10 mouse cellular contexts compared by ENCODE assay signal in the genomic region with DNA sequence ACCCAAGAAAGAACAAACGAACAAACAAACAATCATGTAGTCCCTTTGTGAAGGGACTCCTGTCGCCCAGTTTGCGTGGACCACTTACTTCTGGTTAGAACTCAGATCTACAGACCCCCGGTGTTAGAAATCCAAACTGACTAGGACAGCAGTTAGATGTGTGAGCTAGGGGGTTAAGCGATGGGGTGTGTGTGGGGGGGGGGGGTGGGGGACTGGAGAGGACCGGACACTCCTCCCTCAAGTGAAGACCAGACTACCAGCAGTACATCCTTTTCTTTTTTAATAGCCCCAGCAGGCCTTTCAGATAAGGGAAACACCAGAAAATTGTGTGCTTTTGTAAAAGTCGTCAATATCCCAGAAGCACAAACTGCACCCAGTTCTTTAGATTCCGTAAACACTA. TPM values are rescaled to one million over a fixed set of nuclear protein-coding genes. Genes with fewer than 3 reads are reported as not detected.
DNase-seq lines count a peak whose midpoint lies in the region; ATAC-seq and TF ChIP-seq lines count a peak whose summit lies in the region.
"Had no signal": no experiment of that assay in that cellular context is flagged by ENCODE, and none has a peak within 500 bp of the region (broad histone marks: within the 10 kb centered on the region; RNA-seq: fewer than 3 reads in every experiment).

No protein-coding gene starts in this region.

- peak overlapping the region; percentile 57; the same call in 1 of the 2 replicates for H3K4me2 ChIP-seq in forebrain, embryonic 11.5 days (ENCODE audit: low read depth, low read length, severe bottlenecking)
- H3K4me2 ChIP-seq in neural tube, embryonic 12.5 days (replicated peaks), result peak overlapping the region; percentile 60

- no peaks in the 10 kb centered on the region for H3K36me3 ChIP-seq in forebrain, embryonic 11.5 days (ENCODE audit: control insufficient read depth, insufficient read depth, low read length)
- H3K36me3 ChIP-seq in limb, embryonic 10.5 days, result no peaks in the 10 kb centered on the region
- H3K36me3 ChIP-seq in neural tube, embryonic 12.5 days, result no peaks in the 10 kb centered on the region

- peak overlapping the region; percentile 84 for H3K27ac ChIP-seq in layer of hippocampus, adult 2 months
- H3K27ac ChIP-seq in forebrain, embryonic 11.5 days (ENCODE audit: low read depth, low read length), result 0 out of 2 replicates have a peak overlapping the region, but pooled peaks have one; percentile 58
- peak overlapping the region; percentile 83; the same call in 1 of the 2 replicates for H3K27ac ChIP-seq in limb, embryonic 10.5 days
- H3K27ac ChIP-seq in neural tube, embryonic 12.5 days, result peak overlapping the region; percentile 27; the same call in 1 of the 2 replicates

- peaks cover 11% of the 10 kb centered on the region; the same call in 1 of the 2 replicates for H3K4me1 ChIP-seq in forebrain, embryonic 11.5 days (replicated peaks; ENCODE audit: control insufficient read depth, insufficient read depth, low read length)
- peaks cover 17% of the 10 kb centered on the region for H3K4me1 ChIP-seq in limb, embryonic 10.5 days
- peaks cover 24% of the 10 kb centered on the region for H3K4me1 ChIP-seq in neural tube, embryonic 12.5 days

- no peaks in the 10 kb centered on the region for H3K27me3 ChIP-seq in forebrain, embryonic 11.5 days (ENCODE audit: control insufficient read depth, insufficient read depth, low read length)
- H3K27me3 ChIP-seq in limb, embryonic 10.5 days (ENCODE audit: low read depth, poor library complexity, severe bottlenecking), result 0 out of 2 replicates have a peak, but pooled peaks cover 9% of the 10 kb centered on the region
- no peaks in the 10 kb centered on the region for H3K27me3 ChIP-seq in neural tube, embryonic 12.5 days (replicated peaks)

- H3K9ac ChIP-seq in forebrain, embryonic 11.5 days (ENCODE audit: low read length), result peak overlapping the region; percentile 63
- no peak overlapping the region for H3K9ac ChIP-seq in neural tube, embryonic 12.5 days

- WGBS in forebrain, embryonic 11.5 days, result 53% methylated on average over 8 of the region's 8 CpGs
- 76% methylated on average over 8 of the region's 8 CpGs for WGBS in limb, embryonic 10.5 days
- 51% methylated on average over 8 of the region's 8 CpGs for WGBS in neural tube, embryonic 12.5 days

- no peak for ATAC-seq in forebrain, embryonic 11.5 days (replicated peaks; ENCODE audit: low FRiP score)
- peak; percentile 45 for ATAC-seq in neural tube, embryonic 12.5 days (ENCODE audit: low FRiP score, low read depth)

- no peak for TF ChIP-seq CTCF in layer of hippocampus, adult 2 months (conservative IDR thresholded peaks at IDR 0.05)

- DNase-seq in layer of hippocampus, adult 2 months (ENCODE audit: low spot score in 2 of 2), result no peak
- no peak for DNase-seq in layer of hippocampus, adult 9-10 months (ENCODE audit: low spot score)
- no peak for DNase-seq in forebrain, embryonic 11.5 days (ENCODE audit: low spot score)
- no peak for DNase-seq in limb, embryonic 10.5 days (ENCODE audit: low spot score)
- DNase-seq in thymus, adult 18-20 months, result no peak
- no peak for DNase-seq in thymus, postnatal 0 days (ENCODE audit: low spot score)
- no peak for DNase-seq in thymus, postnatal 14 days

- H3K9me3 ChIP-seq in forebrain, embryonic 11.5 days (ENCODE audit: control insufficient read depth, low read length), result no peaks in the 10 kb centered on the region
- no peaks in the 10 kb centered on the region for H3K9me3 ChIP-seq in limb, embryonic 10.5 days (replicated peaks)
- H3K9me3 ChIP-seq in neural tube, embryonic 12.5 days, result no peaks in the 10 kb centered on the region

- H3K4me3 ChIP-seq in layer of hippocampus, adult 2 months, result peak overlapping the region; percentile 60
- peak overlapping the region; percentile 34; the same call in 1 of the 2 replicates for H3K4me3 ChIP-seq in forebrain, embryonic 11.5 days (ENCODE audit: low read depth, low read length)
- H3K4me3 ChIP-seq in limb, embryonic 10.5 days, result peak overlapping the region; percentile 53
- H3K4me3 ChIP-seq in neural tube, embryonic 12.5 days, result 0 out of 2 replicates have a peak overlapping the region, but pooled peaks have one; percentile 46

RNA-seq across cellular contexts. Expression of gene Acot1, which starts 0.6 kb away (rescaled TPM):
- 10 to 100 TPM; 27.0 to 28.3 TPM for total RNA-seq in layer of hippocampus, adult 2 months (2021)
- 34.1 and 42.7 TPM in 2 replicates for polyA plus RNA-seq in forebrain, embryonic 11.5 days (2014; fragmentation: Nextera tagmentation; extraction: Ambion mirVana)
- 20.9 and 27.7 TPM in 2 replicates for polyA plus RNA-seq in limb, embryonic 10.5 days (2016; fragmentation: Nextera tagmentation; extraction: Ambion mirVana)
- polyA plus RNA-seq in neural tube, embryonic 12.5 days (2016; fragmentation: Nextera tagmentation; extraction: Ambion mirVana), result 82.1 and 83.4 TPM in 2 replicates
- polyA plus RNA-seq in thymus, postnatal 0 days (2015; fragmentation: Nextera tagmentation; extraction: Ambion mirVana), result 15.5 and 19.3 TPM in 2 replicates

RNA-seq across cellular contexts. Expression of gene Acot2, which starts 21.1 kb away (rescaled TPM):
- 10 to 100 TPM; 16.2 to 18.1 TPM for total RNA-seq in layer of hippocampus, adult 2 months (2021)
- polyA plus RNA-seq in forebrain, embryonic 11.5 days (2014; fragmentation: Nextera tagmentation; extraction: Ambion mirVana), result 12.2 and 12.7 TPM in 2 replicates
- polyA plus RNA-seq in limb, embryonic 10.5 days (2016; fragmentation: Nextera tagmentation; extraction: Ambion mirVana), result 14.0 and 15.1 TPM in 2 replicates
- 14.4 and 14.5 TPM in 2 replicates for polyA plus RNA-seq in neural tube, embryonic 12.5 days (2016; fragmentation: Nextera tagmentation; extraction: Ambion mirVana)
- 14.0 and 21.8 TPM in 2 replicates for polyA plus RNA-seq in thymus, postnatal 0 days (2015; fragmentation: Nextera tagmentation; extraction: Ambion mirVana)

RNA-seq across cellular contexts. Expression of gene Heatr4, which starts 24.1 kb away (rescaled TPM):
- total RNA-seq in layer of hippocampus, adult 2 months (2021), result not detected
- not detected in 2 replicates for polyA plus RNA-seq in forebrain, embryonic 11.5 days (2014; fragmentation: Nextera tagmentation; extraction: Ambion mirVana)
- polyA plus RNA-seq in limb, embryonic 10.5 days (2016; fragmentation: Nextera tagmentation; extraction: Ambion mirVana), result not detected in 2 replicates
- polyA plus RNA-seq in neural tube, embryonic 12.5 days (2016; fragmentation: Nextera tagmentation; extraction: Ambion mirVana), result not detected in 2 replicates
- polyA plus RNA-seq in thymus, postnatal 0 days (2015; fragmentation: Nextera tagmentation; extraction: Ambion mirVana), result 0.04 TPM in 1 of 2 replicates, not detected in the other
- total RNA-seq: MEL had no signal

RNA-seq across cellular contexts. Expression of gene Acot4, which starts 29.4 kb away (rescaled TPM):
- 1 to 10 TPM; 3.2 to 3.4 TPM for total RNA-seq in layer of hippocampus, adult 2 months (2021)
- polyA plus RNA-seq in forebrain, embryonic 11.5 days (2014; fragmentation: Nextera tagmentation; extraction: Ambion mirVana), result 0.31 TPM in 1 of 2 replicates, not detected in the other
- polyA plus RNA-seq in limb, embryonic 10.5 days (2016; fragmentation: Nextera tagmentation; extraction: Ambion mirVana), result 0.15 and 0.16 TPM in 2 replicates
- polyA plus RNA-seq in neural tube, embryonic 12.5 days (2016; fragmentation: Nextera tagmentation; extraction: Ambion mirVana), result 0.09 and 0.20 TPM in 2 replicates
- polyA plus RNA-seq in thymus, postnatal 0 days (2015; fragmentation: Nextera tagmentation; extraction: Ambion mirVana), result 0.14 and 0.36 TPM in 2 replicates

RNA-seq across cellular contexts. Expression of gene Gm49366, which starts 30.0 kb away (rescaled TPM):
- total RNA-seq in layer of hippocampus, adult 2 months (2021), result 1 to 10 TPM in 1 of 2 experiments, not detected in 1; 2.9 TPM
- not detected in 2 replicates for polyA plus RNA-seq in forebrain, embryonic 11.5 days (2014; fragmentation: Nextera tagmentation; extraction: Ambion mirVana)
- polyA plus RNA-seq in limb, embryonic 10.5 days (2016; fragmentation: Nextera tagmentation; extraction: Ambion mirVana), result not detected in 2 replicates
- polyA plus RNA-seq in neural tube, embryonic 12.5 days (2016; fragmentation: Nextera tagmentation; extraction: Ambion mirVana), result not detected in 2 replicates
- not detected in 2 replicates for polyA plus RNA-seq in thymus, postnatal 0 days (2015; fragmentation: Nextera tagmentation; extraction: Ambion mirVana)
- total RNA-seq: layer of hippocampus, postnatal 14 days; MEL had no signal

Comparison
In these comparisons a context has a peak if more than half of its experiments do, and no peak if none do; other contexts are left out.
1. H3K27ac ChIP-seq: peak in every context shown above with its lines; median percentile 84 in layer of hippocampus, adult 2 months; 83 in limb, embryonic 10.5 days; 58 in forebrain, embryonic 11.5 days; 27 in neural tube, embryonic 12.5 days.